Mouse (Mus musculus) liver, embryonic 14.5 days (tissue): ENCODE measurements around the gene Nbr1.
"Not testable (repeated sequence)": the region's sequence is repeated elsewhere in the genome, so short reads cannot be mapped to it uniquely, and the experiment has no call there.

ENCODE experiments used
- CTCF ChIP-seq: IDR thresholded peaks from 2 replicates; pipeline ENCODE4 v1.5.1; 2016; ENCODE audit warnings: antibody characterized with exemption, low read depth, control low read depth
- EP300 ChIP-seq: IDR thresholded peaks from 2 replicates; pipeline ENCODE4 v1.6.1; 2016; ENCODE audit warnings: antibody characterized with exemption, low read depth

GRCm38 (mm10) chr11:101620022-101620655, 68.2 kb downstream of the Nbr1 start:
- TF ChIP-seq CTCF, EP300: not testable (repeated sequence)
